Mouse (Mus musculus): ENCODE measurements around the gene Rfwd3. TPM values are rescaled to one million over a fixed set of nuclear protein-coding genes. Genes with fewer than 3 reads are reported as not detected.

Gene Rfwd3
- total and polyA plus RNA-seq, 3 experiments = 54.2 to 63.2 TPM; not detected in 1

- H3K27ac ChIP-seq (ENCODE audit: control insufficient read depth, low read depth, low read length) = no peak overlapping the region
- H3K27me3 ChIP-seq (ENCODE audit: control insufficient read depth in 1 of 2, insufficient read depth in 2 of 2, low read length in 2 of 2) = peaks cover 0 to 2% of the 10 kb centered on the region in 2 experiments; a peak in 1 of 4 replicates
- peaks cover 0 to 5% of the 10 kb centered on the region in 2 experiments; a peak in 2 of 4 replicates for H3K4me1 ChIP-seq (ENCODE audit: control insufficient read depth in 1 of 2, insufficient read depth in 2 of 2, low read length in 2 of 2)
- peak; percentile 91 for DNase-seq (ENCODE audit: low read depth, low spot score)
- H3K9me3 ChIP-seq (replicated peaks; ENCODE audit: insufficient read depth, low read length) = no peaks in the 10 kb centered on the region
- no peak overlapping the region for H3K4me3 ChIP-seq (ENCODE audit: control insufficient read depth in 1 of 2, insufficient read depth in 1 of 2, low read depth in 2 of 2, low read length in 2 of 2)
- H3K9ac ChIP-seq (ENCODE audit: control insufficient read depth, low read depth, low read length, poor library complexity, severe bottlenecking) = no peak overlapping the region
- H3K79me2 ChIP-seq (ENCODE audit: control insufficient read depth, insufficient read depth, low read length, poor library complexity) = no peaks in the 10 kb centered on the region
- peaks cover 0 to 5% of the 10 kb centered on the region in 2 experiments; a peak in 1 of 4 replicates for H3K36me3 ChIP-seq (ENCODE audit: control insufficient read depth in 1 of 2, insufficient read depth in 2 of 2, low read length in 2 of 2)
- TF ChIP-seq MYB (IDR thresholded peaks at IDR 0.05; ENCODE audit: low read depth, low read length) (no peak), CHD2 (IDR thresholded peaks at IDR 0.05; ENCODE audit: low read length) (no peak), USF2 (IDR thresholded peaks at IDR 0.05; ENCODE audit: borderline replicate concordance in 1 of 2, insufficient read depth in 1 of 2, low read depth in 1 of 2, low read length in 2 of 2) (no peak), ZC3H11A (IDR thresholded peaks at IDR 0.05; ENCODE audit: low read depth, low read length) (peak; percentile 85), GABPA (IDR thresholded peaks at IDR 0.05; ENCODE audit: low read depth, low read length) (no peak), TAL1 (IDR thresholded peaks at IDR 0.05; ENCODE audit: low read length) (no peak), SIN3A (IDR thresholded peaks at IDR 0.05; ENCODE audit: low read length) (peak; percentile 51; the same call in 1 of the 2 replicates), E2F4 (IDR thresholded peaks at IDR 0.05; ENCODE audit: borderline replicate concordance, low read depth, low read length) (no peak), USF1 (IDR thresholded peaks at IDR 0.05; ENCODE audit: low read depth, low read length) (no peak), MAFK (IDR thresholded peaks at IDR 0.05; ENCODE audit: borderline replicate concordance, low read depth, low read length) (no peak), ELF1 (IDR thresholded peaks at IDR 0.05; ENCODE audit: low read depth, low read length) (no peak; the same call in 1 of the 2 replicates), CHD1 (IDR thresholded peaks at IDR 0.05; ENCODE audit: low read depth, low read length) (no peak), MXI1 (IDR thresholded peaks at IDR 0.05; ENCODE audit: low read depth, low read length) (no peak), POLR2A (IDR thresholded peaks at IDR 0.05; ENCODE audit: control insufficient read depth in 1 of 2, insufficient read depth in 1 of 2, low read depth in 1 of 2, low read length in 2 of 2, poor library complexity in 1 of 2) (no peak), MEF2A (IDR thresholded peaks at IDR 0.05; ENCODE audit: extremely low read depth, insufficient replicate concordance, low read depth, low read length, poor library complexity, severe bottlenecking) (no peak), TCF12 (IDR thresholded peaks at IDR 0.05; ENCODE audit: low read depth, low read length) (no peak), POLR2AphosphoS5 (IDR thresholded peaks at IDR 0.05; ENCODE audit: borderline replicate concordance, low read depth, low read length) (no peak), UBTF (IDR thresholded peaks at IDR 0.05; ENCODE audit: borderline replicate concordance, insufficient read depth, low read depth, low read length) (no peak), GATA1 (IDR thresholded peaks at IDR 0.05; ENCODE audit: low read depth, low read length) (peak; percentile 52), MYC (IDR thresholded peaks at IDR 0.05; ENCODE audit: low read depth, low read length) (peak; percentile 83; the same call in 1 of the 2 replicates), JUND (IDR thresholded peaks at IDR 0.05; ENCODE audit: low read depth, low read length) (no peak), ZMIZ1 (IDR thresholded peaks at IDR 0.05; ENCODE audit: low read depth, low read length) (no peak), RCOR1 (IDR thresholded peaks at IDR 0.05; ENCODE audit: low read depth, low read length) (no peak), ETS1 (IDR thresholded peaks at IDR 0.05; ENCODE audit: low read depth, low read length) (no peak), KAT2A (conservative IDR thresholded peaks at IDR 0.05; ENCODE audit: low read depth, low read length) (no peak), ZKSCAN1 (IDR thresholded peaks at IDR 0.05; ENCODE audit: low read depth, low read length) (no peak), NRF1 (IDR thresholded peaks at IDR 0.05; ENCODE audit: insufficient read depth, low read depth, low read length, poor library complexity, severe bottlenecking) (no peak), BHLHE40 (IDR thresholded peaks at IDR 0.05; ENCODE audit: borderline replicate concordance, low read depth, low read length) (no peak), HCFC1 (IDR thresholded peaks at IDR 0.05; ENCODE audit: low read depth, low read length) (no peak), CTCF (IDR thresholded peaks at IDR 0.05 in 2 of 3, conservative IDR thresholded peaks at IDR 0.05 in 1 of 3; ENCODE audit: control insufficient read depth in 1 of 3, insufficient read depth in 1 of 3, low read depth in 2 of 3, low read length in 3 of 3, poor library complexity in 1 of 3, severe bottlenecking in 1 of 3) (peak; percentile 92 to 98 (median 96)), TBP (IDR thresholded peaks at IDR 0.05; ENCODE audit: low read depth, low read length) (peak; percentile 57; the same call in 1 of the 2 replicates), EP300 (IDR thresholded peaks at IDR 0.05; ENCODE audit: low read depth in 1 of 2, low read length in 2 of 2) (peak in 1 of 2 experiments; percentile 24; a peak in 2 of 4 replicates), MAZ (IDR thresholded peaks at IDR 0.05; ENCODE audit: low read depth, low read length) (no peak), ZNF384 (IDR thresholded peaks at IDR 0.05; ENCODE audit: low read depth, low read length) (no peak), MAX (IDR thresholded peaks at IDR 0.05; ENCODE audit: low read length) (0 out of 2 replicates have a peak, but pooled peaks have one; percentile 1), RAD21 (IDR thresholded peaks at IDR 0.05; ENCODE audit: low read depth, low read length) (peak; percentile 98), SMC3 (IDR thresholded peaks at IDR 0.05; ENCODE audit: low read depth, low read length) (peak; percentile 97)
These were observed 43.2 kb upstream of the Rfwd3 start for GRCm38 (mm10) chr8:111343225-111343624.

All from MEL (cell line).